Mouse (Mus musculus) right cerebral cortex, adult 18-20 months (tissue): Measurements from ENCODE around the gene Gm17467.
"Not testable (repeated sequence)": the region's sequence is repeated elsewhere in the genome, so short reads cannot be mapped to it uniquely, and the experiment has no call there.

ENCODE experiments used
- DNase-seq: peaks from one replicate; pipeline ENCODE4 v3.0.0; 2022; ENCODE audit warnings: mixed read lengths

The Gm17467 gene

DNA sequence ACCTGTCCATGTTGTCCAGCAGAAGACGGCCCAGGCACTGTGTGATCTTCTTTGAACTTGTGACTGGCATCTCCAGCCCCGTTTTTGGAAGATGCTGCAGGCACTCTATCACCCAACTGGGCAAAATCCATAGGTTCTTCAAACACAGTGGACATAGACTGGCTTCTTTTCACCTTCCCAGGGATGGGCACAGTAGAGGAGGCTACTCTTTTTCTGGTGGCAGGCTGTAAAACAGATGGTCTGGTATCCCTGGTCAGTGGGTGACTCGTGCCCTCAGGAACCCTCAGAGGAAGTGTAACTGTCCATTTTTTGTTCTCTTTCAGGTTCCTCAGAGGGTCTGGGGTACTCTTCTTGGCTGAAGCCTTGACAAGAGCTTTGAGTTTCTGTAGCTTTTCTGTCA lies at the start of gene Gm17467:
TSS of gene Gm17467 (minus strand) at position 101 of the 400 bp plus-strand sequence.
- not testable (repeated sequence) for DNase-seq
